Mouse (Mus musculus): ENCODE data around the gene Zfp385c. TPM values are rescaled to one million over a fixed set of nuclear protein-coding genes. Genes with fewer than 3 reads are reported as not detected.
A peak's percentile ranks its signal among the peaks of the same experiment; 100 is the strongest.
"Not testable (repeated sequence)": the region's sequence is repeated elsewhere in the genome, so short reads cannot be mapped to it uniquely, and the experiment has no call there.

The Zfp385c gene
- total RNA-seq, 2 experiments from 2014 or later: 0.17 to 1.2 TPM

DNA sequence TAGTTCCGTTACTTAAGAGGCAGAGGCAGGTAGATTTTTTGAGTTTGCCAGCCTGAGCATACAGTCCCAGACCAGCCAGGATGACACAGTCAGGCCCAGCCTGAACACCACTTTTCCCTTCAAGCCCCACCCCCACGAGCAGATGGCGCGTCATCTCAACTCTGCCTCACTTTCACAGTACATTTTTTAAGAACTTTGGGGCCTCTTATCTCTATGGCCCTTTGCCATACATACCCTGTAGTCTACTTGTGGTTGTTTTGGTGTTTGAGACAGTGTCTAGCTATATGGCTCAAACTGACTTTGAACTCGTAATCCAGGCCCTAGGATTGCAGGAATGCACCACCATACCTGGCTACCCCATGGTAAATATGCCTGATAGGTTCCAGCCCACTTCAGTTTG, 64.2 kb downstream of the Zfp385c start:
- no peak for DNase-seq (ENCODE audit: low spot score in 2 of 2)

DNA sequence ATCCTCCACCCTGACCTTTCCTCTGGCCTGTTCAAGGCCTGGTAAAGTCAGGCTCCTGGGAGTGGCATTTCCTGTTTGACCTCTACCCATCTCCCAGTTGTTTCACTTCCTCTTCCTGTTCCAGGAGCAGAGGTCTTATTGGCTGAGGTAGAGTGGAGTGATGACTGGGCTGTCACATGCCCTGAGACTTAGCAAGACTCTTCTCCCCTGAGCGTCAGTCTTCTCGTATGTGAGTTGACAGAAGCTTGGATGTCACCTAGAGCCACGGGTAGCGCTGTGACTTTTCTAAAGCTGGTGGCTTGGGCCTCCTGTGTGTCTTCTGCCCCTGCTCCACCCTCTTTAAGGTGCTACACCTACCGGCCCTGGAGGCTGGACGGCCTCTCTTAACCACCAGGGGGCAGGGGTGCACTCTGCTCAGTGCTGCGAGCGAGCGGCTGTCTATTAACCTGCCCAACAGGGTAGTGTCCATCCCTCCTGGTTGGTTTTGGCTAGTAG, 65.5 kb downstream of the Zfp385c start:
- DNase-seq (ENCODE audit: low spot score in 2 of 2): peak in 1 of 2 experiments; percentile 54

DNA sequence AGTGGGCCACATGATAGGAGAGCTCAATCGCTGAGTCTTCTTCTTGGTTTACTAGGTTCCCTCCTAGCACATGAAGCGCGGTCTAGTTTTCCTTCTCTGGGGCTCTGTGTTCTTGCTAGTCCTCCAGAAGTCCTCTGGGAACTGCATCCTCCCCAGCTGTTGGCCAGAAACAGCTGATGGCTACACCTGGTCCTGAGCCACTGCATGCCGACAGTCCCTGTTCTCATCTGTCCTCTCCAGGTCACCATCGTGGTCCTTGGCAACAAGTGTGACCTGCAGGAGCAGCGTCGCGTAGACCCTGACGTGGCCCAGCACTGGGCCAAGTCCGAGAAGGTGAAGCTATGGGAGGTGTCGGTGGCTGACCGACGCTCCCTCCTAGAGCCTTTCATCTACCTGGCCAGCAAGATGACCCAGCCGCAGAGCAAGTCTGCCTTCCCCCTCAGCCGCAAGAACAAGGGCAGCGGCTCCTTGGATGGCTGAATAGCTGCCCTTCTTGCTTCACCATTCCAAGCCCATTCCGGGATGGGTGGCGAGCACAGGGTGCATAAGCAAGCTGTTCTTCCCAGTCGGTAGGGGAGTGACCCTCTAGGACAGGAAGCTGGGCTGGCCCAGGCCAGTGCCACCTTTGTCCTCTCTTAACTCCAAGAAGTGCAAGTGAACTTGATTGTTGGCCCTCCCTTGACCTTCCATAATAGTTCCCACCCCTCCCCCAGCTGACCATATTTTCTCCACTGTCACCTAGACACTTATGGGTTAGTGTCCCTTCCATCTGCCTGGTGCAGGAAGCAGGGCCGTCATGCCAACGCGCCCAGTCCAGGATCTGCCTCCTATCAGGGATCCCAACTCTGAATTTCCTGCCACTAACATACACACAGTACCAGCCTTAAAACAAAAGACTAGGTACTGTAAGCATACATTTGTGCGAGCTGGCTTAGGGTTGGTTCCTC, 66.2 kb downstream of the Zfp385c start:
- no peak for DNase-seq (ENCODE audit: low spot score in 2 of 2)

DNA sequence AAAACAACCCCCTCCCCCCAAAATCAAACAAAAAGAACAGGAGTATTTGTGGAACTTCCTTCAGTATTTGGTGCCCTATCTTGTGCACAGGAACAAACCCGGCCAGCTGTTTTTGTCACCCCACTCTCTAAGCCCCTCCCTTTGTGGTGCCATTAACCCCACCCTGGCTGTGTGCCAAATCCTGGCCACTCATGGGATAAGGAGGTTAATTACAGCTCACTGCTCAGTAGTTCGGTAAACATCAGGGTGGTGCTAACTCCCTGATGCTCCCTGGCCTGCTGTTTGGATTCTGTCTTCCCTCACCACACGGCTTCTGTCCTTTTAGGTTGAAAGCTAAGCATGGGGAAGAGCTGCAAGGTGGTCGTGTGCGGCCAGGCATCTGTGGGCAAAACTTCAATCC, 68.4 kb downstream of the Zfp385c start:
- DNase-seq (ENCODE audit: low spot score in 2 of 2): no peak

DNA sequence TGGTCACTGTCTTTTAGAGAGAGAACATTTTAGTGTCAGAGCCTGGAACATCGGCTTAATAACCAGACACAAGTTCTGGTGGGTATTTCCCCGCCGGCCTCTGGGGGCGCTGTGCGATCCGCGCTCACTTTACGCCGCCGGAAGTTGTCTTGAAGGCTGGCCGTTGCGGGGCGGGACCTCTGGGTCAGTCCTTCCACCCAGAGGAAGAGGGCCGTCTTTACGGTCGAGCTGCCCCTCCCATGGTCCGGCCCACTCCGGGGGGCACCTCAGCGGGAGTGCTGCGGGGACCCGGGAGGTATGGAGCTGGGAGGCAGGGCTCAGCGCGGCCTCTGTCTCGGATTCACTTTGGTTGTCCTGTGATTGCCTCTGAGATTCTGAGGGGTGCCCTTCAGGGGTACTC, 69.5 kb downstream of the Zfp385c start:
- peak; percentile 96 to 97 for DNase-seq (ENCODE audit: low spot score in 2 of 2)

DNA sequence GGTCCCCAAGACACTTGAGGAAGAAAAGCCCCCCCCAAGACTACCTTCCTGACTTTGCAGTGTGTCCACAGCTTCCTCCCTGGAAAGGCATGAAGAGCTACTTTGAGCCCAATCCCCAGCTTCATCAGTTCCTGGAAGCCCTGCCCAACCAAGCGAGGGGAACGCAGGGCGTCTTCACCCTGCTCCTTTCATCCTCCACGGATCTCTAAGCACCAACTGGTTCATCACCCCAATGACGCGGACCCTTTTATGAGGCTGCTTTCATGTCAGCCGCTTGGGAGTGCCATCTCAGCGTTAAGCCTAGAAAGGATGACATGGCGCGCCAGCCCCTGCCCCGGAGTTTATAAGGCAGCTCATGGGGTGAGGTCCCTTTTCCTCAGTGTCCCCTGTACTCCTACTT, 72.3 kb downstream of the Zfp385c start, which contains the start of gene Dnajc7:
Gene Dnajc7 (minus strand): TSS at position 187 of the 400 bp plus-strand sequence.
- no peak for DNase-seq (ENCODE audit: low spot score in 2 of 2)

DNA sequence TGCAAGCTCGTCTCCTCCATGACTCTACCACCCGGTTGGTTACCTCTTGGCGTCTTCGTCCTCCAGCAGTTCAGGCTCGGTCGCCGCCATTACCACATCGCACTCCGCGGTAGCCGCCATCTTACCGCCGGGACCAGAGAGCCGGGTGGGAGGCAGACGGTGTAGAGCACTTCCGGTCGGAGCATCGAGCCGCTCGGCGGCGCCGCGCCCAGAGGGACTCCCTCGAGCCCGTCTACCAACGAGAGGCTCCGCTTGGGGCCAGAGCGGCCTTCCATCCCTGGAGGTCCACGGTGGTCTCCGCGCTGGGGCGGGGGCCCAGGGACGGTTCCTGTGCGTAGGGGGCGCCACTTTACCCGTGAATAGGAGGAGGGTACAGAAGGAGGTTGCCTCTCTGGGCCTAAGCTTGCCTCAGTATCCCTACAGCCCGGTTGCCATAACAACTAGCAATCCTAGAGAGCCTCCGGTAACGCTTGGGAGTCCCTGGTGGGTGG, 72.7 kb downstream of the Zfp385c start:
- DNase-seq (ENCODE audit: low spot score in 2 of 2): peak; percentile 98 to 99

DNA sequence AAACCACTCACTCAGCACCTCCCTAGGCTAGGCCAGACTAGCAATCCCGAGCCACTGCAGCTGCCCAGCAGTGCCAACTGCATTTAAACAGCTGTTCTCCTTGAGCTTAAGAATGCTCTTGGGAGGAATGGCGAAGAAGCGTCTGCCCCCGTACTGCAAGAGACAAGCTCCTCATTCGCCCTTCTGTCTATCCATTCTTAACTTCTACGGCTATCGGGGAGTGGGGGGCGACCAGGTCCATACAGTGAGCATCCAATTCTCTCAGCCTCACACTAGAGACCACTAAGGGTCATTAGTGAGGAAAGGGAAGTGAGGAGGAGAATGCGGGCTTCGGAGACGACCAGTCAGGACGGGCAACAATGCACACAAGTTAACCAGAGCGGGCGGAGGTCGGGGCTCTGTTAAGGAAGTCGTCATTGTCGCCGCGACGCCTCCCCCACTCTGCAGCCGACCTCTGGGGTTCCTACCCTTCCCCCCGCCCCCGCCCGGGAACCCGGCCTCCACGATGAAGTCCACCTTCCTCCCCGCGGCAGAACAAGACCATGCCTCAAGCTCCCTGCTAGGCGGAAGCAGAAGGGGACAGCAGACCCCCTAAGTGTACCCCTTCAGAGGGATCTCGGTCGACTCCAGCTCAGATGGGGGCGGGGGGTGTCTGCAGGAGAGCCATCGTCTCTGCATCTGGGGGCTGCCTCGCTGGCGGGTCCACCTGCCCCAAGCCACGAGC, 73.3 kb downstream of the Zfp385c start, which contains the start of gene Nkiras2:
Gene Nkiras2 (plus strand): TSS at position 484 of the 724 bp plus-strand sequence.
- DNase-seq (ENCODE audit: low spot score in 2 of 2): peak in 1 of 2 experiments; percentile 54

DNA sequence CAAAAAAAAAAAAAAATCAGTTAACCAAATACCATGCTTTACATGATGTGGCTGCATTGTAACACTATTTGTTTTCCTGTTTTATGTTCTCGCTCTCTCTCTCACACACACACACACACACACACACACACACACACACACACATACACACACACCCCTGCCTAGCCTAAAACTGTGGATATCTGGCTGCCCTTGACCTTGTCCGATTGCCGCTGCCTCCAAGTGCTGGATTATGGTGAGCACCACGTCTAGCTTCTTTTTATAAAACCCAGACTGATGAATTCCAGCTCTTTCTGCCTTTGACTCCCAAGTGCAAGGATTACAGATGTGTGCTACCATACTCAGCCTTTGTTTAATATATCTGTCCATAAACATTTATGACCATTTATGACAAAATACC, 74.8 kb downstream of the Zfp385c start:
- no peak for DNase-seq (ENCODE audit: low spot score in 2 of 2)

DNA sequence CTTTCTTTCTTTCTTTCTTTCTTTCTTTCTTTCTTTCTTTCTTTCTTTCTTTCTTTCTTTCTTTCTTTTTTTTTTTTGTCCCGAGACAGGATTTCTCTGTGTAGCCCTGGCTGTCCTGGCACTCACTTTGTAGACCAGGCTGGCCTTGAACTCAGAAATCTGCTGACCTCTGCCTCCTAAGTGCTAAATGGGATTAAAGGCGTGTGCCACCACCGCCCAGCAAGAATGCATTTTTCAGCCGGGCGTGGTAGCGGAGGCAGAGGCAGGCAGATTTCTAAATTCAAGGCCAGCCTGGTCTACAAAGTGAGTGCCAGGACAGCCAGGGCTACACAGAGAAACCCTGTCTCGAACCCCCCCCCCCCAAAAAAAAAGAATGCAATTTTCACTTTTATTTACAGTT, 75.4 kb downstream of the Zfp385c start:
- DNase-seq (ENCODE audit: low spot score in 2 of 2): not testable (repeated sequence)

DNA sequence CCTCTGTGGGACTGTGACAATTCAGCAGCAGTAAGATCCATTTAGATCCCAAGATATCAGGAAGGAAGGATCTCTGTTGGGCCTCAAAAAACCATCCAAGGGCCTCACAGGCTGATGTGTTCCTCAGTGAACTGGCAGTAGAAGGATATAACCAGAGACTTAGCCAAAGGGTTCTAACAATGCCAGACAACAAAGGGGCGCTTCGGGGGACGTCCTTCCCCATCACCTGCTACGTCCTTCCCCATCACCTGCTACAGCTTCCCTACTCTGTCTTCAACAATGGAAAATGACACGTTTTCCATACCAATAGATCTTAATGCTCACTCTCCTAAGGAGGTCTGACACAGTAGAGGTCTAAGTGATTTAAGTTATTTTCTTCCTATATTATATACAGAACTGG, 75.9 kb downstream of the Zfp385c start:
- DNase-seq (ENCODE audit: low spot score in 2 of 2): no peak

DNA sequence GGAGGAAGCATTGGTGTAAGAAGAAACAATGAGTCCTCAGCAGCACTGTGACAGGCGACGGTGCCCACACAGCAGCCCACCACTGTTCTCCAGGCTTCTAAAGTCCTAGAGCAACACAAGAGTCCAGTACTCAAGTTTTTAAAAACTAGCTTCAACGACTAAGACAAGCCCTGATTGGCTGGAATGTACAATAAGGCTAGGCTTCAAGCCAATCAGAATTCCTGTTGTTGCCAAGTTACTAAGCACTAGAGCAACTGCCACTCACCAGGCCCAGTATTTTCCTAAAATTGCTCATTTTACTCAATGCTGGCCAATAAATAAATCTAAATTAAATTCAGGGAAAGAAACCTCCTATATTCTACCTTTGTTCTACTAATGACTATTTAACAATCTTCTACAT, 79.0 kb downstream of the Zfp385c start:
- no peak for DNase-seq (ENCODE audit: low spot score in 2 of 2)

DNA sequence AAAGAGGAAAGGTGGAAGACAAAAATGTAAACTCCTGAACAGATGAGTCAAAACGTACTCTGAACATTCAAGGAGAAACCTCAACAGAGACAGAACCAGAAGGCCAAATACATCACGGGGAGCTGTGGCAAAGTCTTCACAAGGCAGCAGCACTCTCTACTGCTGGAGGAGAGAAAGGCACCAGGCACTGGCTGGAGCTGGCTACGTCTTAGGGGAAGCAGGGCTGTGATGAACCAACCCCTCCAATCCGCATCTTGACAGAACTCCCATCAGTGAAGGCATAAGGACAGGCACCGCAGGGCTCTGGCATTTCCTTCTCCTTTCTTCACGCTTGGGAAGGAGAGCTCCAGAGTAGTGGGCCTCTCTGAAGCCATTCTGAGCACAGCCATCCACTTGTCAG, 80.6 kb downstream of the Zfp385c start:
- DNase-seq (ENCODE audit: low spot score in 2 of 2): no peak

DNA sequence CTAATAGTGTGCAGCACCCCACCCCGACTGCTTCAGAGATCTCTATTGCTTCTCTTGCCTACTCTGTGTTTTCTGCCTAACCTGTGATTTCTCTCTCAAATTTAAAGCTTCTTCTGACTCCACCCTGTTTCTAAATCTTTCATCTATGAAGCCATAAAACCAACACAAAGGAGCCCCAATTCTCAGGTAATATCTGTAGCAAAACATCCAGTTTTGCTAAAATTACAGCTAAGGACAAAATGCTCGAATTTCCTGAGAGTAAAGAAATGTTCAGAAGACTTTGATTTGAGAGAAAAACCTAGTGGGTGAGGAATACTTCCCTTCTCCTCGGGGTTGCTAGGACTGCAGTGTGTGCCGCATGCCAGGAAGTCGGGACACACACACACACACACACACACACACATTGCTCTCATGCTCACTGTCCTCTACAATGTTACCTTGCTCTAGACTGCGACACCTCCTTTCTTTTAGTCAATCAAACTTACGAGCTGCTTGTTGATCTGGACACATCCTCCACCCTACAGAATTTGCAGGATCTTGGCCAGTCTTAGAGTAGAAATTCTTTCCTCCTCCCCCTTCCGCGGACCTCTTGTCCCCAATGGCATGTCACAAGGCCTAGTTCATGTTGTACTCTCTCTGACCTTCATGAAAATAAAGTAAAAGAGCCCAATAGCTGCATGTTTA, 82.1 kb downstream of the Zfp385c start:
- no peak for DNase-seq (ENCODE audit: low spot score in 2 of 2)

DNA sequence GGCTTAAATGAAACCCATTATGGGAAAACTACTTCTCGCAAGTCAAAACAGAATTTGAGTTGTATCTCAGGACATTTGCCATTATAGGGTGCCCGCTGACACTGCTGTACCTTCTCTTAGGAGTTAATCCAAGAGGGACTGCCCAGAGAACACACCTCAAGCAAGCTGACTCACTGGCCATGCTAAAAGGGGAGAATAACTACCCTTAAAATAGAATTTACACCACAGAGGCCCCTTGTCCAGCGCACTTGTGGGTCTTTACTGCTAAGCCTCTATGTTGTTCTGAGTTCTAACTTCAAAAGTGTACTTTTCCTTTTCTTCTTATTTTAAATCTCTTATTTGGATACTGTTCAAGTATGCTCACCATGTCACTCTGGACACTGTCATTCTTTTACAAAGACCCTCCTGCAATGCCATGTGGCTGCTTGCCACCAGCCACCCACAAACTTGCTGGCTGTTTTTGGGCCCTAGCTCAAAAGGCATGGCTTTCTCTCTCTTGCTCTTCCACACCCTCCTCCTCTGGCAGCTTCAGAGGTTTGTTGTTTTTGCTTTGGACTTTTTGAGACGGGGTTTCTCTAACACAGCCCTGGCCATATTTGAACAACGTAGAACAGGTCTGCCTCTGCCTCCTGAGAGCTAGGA, 82.8 kb downstream of the Zfp385c start:
- DNase-seq (ENCODE audit: low spot score in 2 of 2): no peak

DNA sequence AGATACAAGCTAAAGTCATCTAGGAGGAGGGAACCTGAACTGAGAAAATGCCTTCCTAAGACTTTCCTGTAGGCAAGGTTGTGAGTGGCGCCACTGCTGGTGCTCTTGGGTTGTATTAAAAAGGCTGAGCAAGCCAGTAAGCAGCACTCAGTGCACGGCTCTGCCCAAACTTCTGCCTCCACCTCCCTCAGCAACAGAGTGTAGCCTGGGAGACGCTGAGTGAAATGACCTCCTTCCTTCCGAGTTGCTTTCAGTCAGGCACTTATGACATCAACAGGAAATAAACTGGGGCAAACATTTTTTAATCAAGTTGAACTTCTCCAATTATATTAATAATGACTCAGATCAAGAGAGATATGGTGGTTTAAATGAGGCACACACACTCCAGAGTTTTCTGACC, 83.5 kb downstream of the Zfp385c start:
- DNase-seq (ENCODE audit: low spot score in 2 of 2): no peak

DNA sequence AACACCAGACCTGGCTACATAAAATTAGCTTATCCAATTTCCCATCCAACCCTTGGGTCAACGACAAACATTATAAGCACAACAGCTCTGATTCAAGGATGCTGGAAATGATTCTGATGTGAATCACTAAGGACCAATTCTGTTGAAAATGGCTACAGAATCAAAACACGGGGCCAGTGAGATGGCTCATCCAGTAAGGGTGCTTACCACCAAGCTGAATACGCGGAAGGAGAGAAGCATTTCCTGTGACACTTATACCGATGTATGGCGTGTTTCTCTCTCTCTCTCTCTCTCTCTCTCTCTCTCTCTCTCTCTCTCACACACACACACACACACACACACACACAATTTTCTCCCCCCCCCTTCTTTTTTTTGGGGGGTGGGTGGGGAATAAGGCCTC, 85.1 kb downstream of the Zfp385c start:
- DNase-seq (ENCODE audit: low spot score in 2 of 2): no peak

DNA sequence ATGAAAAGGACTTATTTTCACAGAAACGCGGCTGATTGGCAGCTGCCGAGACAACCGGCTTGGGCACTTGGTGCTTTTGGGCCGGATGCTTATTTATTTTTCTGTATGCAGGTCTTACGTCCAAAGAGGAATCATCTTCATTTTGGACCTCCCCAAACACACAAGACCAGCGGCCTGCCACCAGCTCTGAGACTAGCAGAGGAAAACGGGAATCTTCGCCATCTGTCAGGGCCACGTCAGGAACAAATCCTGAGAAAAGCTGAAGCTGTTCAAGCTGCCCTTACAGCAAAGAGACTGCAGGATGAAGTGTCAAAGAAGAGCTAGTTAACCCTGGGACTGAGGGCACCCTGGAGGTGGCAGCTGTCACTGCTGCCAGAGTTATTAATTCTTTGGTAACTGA, 86.8 kb downstream of the Zfp385c start:
- DNase-seq (ENCODE audit: low spot score in 2 of 2): no peak

DNA sequence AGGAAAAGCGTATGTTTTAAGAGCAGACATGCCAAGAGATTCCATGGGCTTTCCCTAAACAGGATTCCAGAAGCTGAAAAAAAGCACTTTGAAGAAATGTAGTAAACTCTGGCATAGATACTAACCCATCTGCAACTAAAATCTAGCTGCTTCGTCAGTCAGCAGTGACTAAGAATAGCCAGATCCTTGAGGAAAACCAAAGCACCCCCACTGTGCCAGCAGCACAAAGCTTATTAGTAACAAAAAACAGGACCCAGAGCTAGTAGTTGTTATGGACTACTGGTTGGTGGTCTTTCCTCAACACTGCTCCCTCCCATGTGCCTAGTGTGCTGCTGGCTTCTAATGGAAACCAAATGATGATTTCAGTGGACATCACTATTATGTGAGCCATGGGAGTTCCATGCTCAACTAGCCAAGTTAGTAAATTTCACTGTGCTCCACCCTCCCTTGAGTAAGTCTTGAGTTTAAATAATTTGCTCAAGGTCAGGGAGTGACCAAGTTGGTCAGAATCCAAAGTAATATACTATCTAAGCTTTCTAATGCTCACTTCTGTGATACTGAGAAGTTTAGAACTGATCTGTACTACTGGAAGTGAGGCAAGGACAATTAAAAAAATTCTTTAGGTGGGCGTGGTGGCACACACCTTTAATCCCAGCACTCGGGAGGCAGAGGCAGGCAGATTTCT, 87.8 kb downstream of the Zfp385c start:
- DNase-seq (ENCODE audit: low spot score in 2 of 2): no peak

DNA sequence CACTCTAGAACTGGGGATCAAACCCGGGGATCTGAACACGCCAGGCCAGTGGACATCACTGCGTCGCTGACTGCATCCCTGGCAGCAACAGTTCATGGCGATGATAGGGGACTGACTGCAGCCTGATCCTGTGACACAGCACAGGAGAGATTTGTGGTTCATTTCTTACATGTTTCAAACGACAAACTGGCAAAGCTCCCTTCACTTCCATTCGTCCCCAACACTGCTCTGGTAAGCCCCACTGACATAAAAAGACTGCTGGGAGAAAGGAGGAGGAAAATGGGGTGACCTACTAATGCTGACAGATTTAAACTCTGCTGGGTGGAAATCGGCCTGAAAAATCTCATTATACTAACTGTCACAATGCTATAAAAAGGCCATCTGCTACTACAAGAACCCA, 88.4 kb downstream of the Zfp385c start:
- DNase-seq (ENCODE audit: low spot score in 2 of 2): no peak

Measured in layer of hippocampus, postnatal 14 days (tissue).